Mouse (Mus musculus): ENCODE results near the gene Npepps. TPM values are rescaled to one million over a fixed set of nuclear protein-coding genes. Genes with fewer than 3 reads are reported as not detected.

Npepps gene
- total and polyA plus RNA-seq, 3 experiments, result 20.5 to 41.6 TPM; not detected in 1

DNA sequence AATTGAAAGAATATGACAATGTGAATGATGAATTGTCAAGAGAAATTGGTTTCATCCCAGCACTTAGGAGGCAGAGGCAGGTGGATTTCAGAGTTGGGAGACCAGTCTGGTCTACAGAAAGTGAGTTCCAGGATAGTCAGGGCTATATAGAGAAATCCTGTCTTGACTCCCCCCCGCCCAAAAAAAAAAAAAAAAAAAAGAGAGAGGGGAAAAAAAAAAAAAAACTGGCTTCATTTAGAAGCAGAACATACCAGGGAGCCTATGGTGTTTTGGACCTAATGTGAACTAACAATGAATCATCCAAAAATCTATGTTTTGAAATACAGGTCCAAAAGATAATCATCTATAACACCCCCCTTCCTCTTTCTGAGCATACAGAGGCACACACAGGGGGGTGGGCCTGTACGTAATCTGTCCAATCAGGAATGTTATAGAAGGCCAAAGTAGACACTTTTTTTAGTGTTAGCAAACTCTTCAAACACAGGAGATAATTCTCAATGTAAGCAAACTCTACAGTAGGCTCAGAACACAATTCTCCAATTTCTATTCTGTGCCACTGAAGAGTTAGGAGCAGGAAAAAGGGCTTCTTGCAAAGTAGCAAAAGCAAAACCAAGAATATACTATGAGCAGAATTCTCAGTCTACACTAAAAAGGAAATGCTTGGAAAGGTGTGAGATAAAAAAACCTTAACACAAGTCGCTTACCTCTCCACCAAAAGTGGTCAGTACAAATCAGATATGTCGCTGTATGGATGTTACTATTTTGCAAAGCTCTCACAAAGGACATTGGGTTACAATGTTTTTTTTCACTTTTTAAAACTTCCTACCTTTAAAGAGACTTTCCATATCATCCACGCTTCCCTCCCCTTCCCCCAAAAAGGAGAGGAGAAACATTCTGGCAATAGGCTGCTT is 94.5 kb downstream of the Npepps start (continued):
- no peak for TF ChIP-seq ZMIZ1 (IDR thresholded peaks at IDR 0.05; ENCODE audit: low read depth, low read length)
- TF ChIP-seq USF2 (IDR thresholded peaks at IDR 0.05; ENCODE audit: borderline replicate concordance in 1 of 2, insufficient read depth in 1 of 2, low read depth in 1 of 2, low read length in 2 of 2), result no peak
- no peak for TF ChIP-seq RAD21 (IDR thresholded peaks at IDR 0.05; ENCODE audit: low read depth, low read length)
- 0 out of 2 replicates have a peak, but pooled peaks have one; percentile 48 for TF ChIP-seq MYC (IDR thresholded peaks at IDR 0.05; ENCODE audit: low read depth, low read length)
- no peak for TF ChIP-seq POLR2AphosphoS2 (IDR thresholded peaks at IDR 0.05; ENCODE audit: low read length)
- TF ChIP-seq MYB (IDR thresholded peaks at IDR 0.05; ENCODE audit: low read depth, low read length), result no peak
- TF ChIP-seq ZKSCAN1 (IDR thresholded peaks at IDR 0.05; ENCODE audit: low read depth, low read length), result 0 out of 2 replicates have a peak, but pooled peaks have one; percentile 50
- TF ChIP-seq JUND (IDR thresholded peaks at IDR 0.05; ENCODE audit: low read depth, low read length), result no peak
- no peak for TF ChIP-seq TAL1 (IDR thresholded peaks at IDR 0.05; ENCODE audit: low read length)

DNA sequence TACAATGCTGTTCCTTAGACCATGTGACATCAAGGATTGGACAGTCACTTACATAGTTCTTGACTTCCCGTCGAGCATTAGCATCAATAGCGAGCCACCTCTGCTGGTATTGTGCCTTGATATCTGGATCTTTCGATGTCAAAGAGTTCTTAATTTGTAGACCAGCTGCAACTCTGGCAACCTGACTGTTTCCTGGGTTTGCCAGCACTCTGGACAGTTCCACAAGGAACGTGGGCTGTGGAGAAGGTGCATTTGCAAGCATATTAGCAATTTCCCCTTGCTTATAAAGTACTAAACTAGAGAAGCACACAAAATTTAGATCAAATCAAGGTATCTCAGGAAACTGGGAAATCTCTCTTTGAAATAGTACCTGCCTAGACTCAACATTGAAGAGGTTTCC is 95.6 kb downstream of the Npepps start:
- Histone ChIP-seq H3K9me3 (replicated peaks; ENCODE audit: insufficient read depth, low read length) (no peaks in the 10 kb centered on the region), H3K27ac (ENCODE audit: control insufficient read depth, low read depth, low read length) (no peak overlapping the region), H3K27me3 (ENCODE audit: control insufficient read depth in 1 of 2, insufficient read depth in 2 of 2, low read length in 2 of 2) (no peaks in the 10 kb centered on the region), H3K4me1 (ENCODE audit: control insufficient read depth in 1 of 2, insufficient read depth in 2 of 2, low read length in 2 of 2) (peaks cover 5 to 19% of the 10 kb centered on the region in 2 experiments), H3K9ac (ENCODE audit: control insufficient read depth, low read depth, low read length, poor library complexity, severe bottlenecking) (peak overlapping the region; percentile 8; the same call in 1 of the 2 replicates), H3K79me2 (ENCODE audit: control insufficient read depth, insufficient read depth, low read length, poor library complexity) (peaks cover 71% of the 10 kb centered on the region), H3K36me3 (ENCODE audit: control insufficient read depth in 1 of 2, insufficient read depth in 2 of 2, low read length in 2 of 2) (peaks cover 51 to 65% of the 10 kb centered on the region in 2 experiments), H3K4me3 (ENCODE audit: control insufficient read depth in 1 of 2, insufficient read depth in 1 of 2, low read depth in 2 of 2, low read length in 2 of 2) (no peak overlapping the region)
- DNase-seq (ENCODE audit: low read depth, low spot score), result peak; percentile 55
- TF ChIP-seq MXI1 (IDR thresholded peaks at IDR 0.05; ENCODE audit: low read depth, low read length), result peak; percentile 97
- no peak for TF ChIP-seq NRF1 (IDR thresholded peaks at IDR 0.05; ENCODE audit: insufficient read depth, low read depth, low read length, poor library complexity, severe bottlenecking)
- TF ChIP-seq USF1 (IDR thresholded peaks at IDR 0.05; ENCODE audit: low read depth, low read length), result no peak
- TF ChIP-seq POLR2A (IDR thresholded peaks at IDR 0.05; ENCODE audit: control insufficient read depth in 1 of 2, insufficient read depth in 1 of 2, low read depth in 1 of 2, low read length in 2 of 2, poor library complexity in 1 of 2), result no peak
- TF ChIP-seq SIN3A (IDR thresholded peaks at IDR 0.05; ENCODE audit: low read length), result peak; percentile 92
- no peak for TF ChIP-seq CHD1 (IDR thresholded peaks at IDR 0.05; ENCODE audit: low read depth, low read length)
- TF ChIP-seq E2F4 (IDR thresholded peaks at IDR 0.05; ENCODE audit: borderline replicate concordance, low read depth, low read length), result no peak
- no peak for TF ChIP-seq ZKSCAN1 (IDR thresholded peaks at IDR 0.05; ENCODE audit: low read depth, low read length)

DNA sequence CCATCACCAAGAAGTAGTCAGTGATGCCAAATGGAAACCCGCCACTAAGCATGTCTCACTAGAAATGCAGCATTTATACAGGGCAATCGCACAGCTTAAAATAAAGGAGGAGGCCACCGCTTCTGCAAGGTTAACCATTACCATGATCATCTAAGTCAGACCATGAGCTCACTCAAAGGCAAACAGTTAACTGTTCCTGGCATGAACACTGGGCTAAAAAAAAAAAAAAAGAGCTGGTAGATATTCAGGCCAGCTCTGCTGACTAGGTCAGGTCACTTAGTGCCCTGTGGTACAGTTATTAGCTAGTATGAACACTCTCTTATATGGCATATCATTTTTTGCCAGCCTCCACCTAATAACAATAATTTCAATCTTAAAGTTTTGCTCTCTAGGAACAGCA is 98.0 kb downstream of the Npepps start:
- Histone ChIP-seq H3K79me2 (ENCODE audit: control insufficient read depth, insufficient read depth, low read length, poor library complexity) (peaks cover 65% of the 10 kb centered on the region), H3K36me3 (ENCODE audit: control insufficient read depth in 1 of 2, insufficient read depth in 2 of 2, low read length in 2 of 2) (peaks cover 62 to 73% of the 10 kb centered on the region in 2 experiments), H3K4me1 (ENCODE audit: control insufficient read depth in 1 of 2, insufficient read depth in 2 of 2, low read length in 2 of 2) (peaks cover 5 to 13% of the 10 kb centered on the region in 2 experiments; a peak in 3 of 4 replicates), H3K27ac (ENCODE audit: control insufficient read depth, low read depth, low read length) (no peak overlapping the region), H3K9ac (ENCODE audit: control insufficient read depth, low read depth, low read length, poor library complexity, severe bottlenecking) (no peak overlapping the region), H3K4me3 (ENCODE audit: control insufficient read depth in 1 of 2, insufficient read depth in 1 of 2, low read depth in 2 of 2, low read length in 2 of 2) (no peak overlapping the region), H3K9me3 (replicated peaks; ENCODE audit: insufficient read depth, low read length) (no peaks in the 10 kb centered on the region), H3K27me3 (ENCODE audit: control insufficient read depth in 1 of 2, insufficient read depth in 2 of 2, low read length in 2 of 2) (no peaks in the 10 kb centered on the region)
- TF ChIP-seq USF2 (IDR thresholded peaks at IDR 0.05; ENCODE audit: borderline replicate concordance in 1 of 2, insufficient read depth in 1 of 2, low read depth in 1 of 2, low read length in 2 of 2) (no peak), MAFK (IDR thresholded peaks at IDR 0.05; ENCODE audit: borderline replicate concordance, low read depth, low read length) (no peak), POLR2A (IDR thresholded peaks at IDR 0.05; ENCODE audit: control insufficient read depth in 1 of 2, insufficient read depth in 1 of 2, low read depth in 1 of 2, low read length in 2 of 2, poor library complexity in 1 of 2) (0 out of 4 replicates have a peak, but pooled peaks of 1 of the 2 experiments have one; percentile 1), JUND (IDR thresholded peaks at IDR 0.05; ENCODE audit: low read depth, low read length) (no peak), HCFC1 (IDR thresholded peaks at IDR 0.05; ENCODE audit: low read depth, low read length) (no peak)
- no peak for DNase-seq (ENCODE audit: low read depth, low spot score)

Measured in MEL (cell line).